Mouse (Mus musculus): Measurements from ENCODE around the gene Ssh1.

The Ssh1 gene

DNA sequence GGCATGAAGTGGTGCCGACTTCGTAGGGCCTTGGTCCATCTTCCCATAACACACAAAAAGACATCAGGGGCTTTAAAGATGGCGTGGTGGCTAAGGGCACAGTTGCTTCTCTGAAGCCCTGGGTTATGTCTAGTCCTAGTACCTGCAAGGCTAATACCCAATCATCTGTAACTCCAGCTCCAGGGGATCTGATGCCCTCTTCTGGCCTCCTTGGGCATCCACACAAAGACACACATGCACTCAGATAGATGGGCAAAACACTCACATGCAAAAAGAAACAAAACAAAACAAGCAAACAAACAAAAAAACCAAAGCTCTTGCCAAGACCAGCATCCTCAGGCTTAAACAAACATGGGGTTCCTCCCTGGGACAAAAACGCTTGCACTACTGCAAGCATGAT lies 60.2 kb downstream of the Ssh1 start:
- POLR2A ChIA-PET = interaction anchor here in 2 of 4 experiments (0.6 to 1.8 kb wide), 13 partner anchors 12 to 115 kb away, joined by 3 to 5 read pairs (median 3); partner anchors contain the start of gene Coro1c (in 1 of the 2)

DNA sequence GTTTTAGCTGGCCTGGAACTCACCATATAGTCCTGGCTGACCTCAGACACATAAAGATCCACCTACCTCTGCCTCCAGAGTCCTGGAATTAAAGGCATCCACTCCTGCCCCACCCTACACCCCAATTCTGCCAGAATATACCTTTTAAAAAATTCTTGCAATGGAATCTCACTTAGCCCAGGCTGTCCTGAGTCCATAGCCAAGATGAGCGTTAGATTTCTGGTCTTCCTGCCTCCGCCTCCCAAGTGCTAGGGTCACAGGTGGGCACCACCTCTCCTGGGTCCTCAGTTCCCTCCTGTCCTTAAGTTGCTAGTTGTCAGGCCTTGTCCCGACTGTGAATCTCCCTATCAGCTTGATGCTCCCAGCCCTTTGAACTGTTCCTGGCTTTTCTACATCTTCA lies 61.4 kb downstream of the Ssh1 start:
- CTCF ChIA-PET = interaction anchor here in 2 of 4 experiments (0.6 to 4.0 kb wide), 4 partner anchors 11 to 839 kb away, joined by 3 to 24 read pairs (median 4); no protein-coding TSS in a partner anchor
- POLR2A ChIA-PET = interaction anchor here in 2 of 4 experiments (0.6 to 2.9 kb wide), 4 partner anchors 9 to 419 kb away, joined by 3 to 11 read pairs (median 4); no protein-coding TSS in a partner anchor

More for the DNA sequence above, 60.2 kb downstream of the Ssh1 start:
- CTCF ChIA-PET = interaction anchor here (0.6 to 4.0 kb wide), 13 partner anchors 9 to 1414 kb away, joined by 3 to 24 read pairs (median 4); partner anchors contain the start of gene Coro1c (in 1 of the 4)

DNA sequence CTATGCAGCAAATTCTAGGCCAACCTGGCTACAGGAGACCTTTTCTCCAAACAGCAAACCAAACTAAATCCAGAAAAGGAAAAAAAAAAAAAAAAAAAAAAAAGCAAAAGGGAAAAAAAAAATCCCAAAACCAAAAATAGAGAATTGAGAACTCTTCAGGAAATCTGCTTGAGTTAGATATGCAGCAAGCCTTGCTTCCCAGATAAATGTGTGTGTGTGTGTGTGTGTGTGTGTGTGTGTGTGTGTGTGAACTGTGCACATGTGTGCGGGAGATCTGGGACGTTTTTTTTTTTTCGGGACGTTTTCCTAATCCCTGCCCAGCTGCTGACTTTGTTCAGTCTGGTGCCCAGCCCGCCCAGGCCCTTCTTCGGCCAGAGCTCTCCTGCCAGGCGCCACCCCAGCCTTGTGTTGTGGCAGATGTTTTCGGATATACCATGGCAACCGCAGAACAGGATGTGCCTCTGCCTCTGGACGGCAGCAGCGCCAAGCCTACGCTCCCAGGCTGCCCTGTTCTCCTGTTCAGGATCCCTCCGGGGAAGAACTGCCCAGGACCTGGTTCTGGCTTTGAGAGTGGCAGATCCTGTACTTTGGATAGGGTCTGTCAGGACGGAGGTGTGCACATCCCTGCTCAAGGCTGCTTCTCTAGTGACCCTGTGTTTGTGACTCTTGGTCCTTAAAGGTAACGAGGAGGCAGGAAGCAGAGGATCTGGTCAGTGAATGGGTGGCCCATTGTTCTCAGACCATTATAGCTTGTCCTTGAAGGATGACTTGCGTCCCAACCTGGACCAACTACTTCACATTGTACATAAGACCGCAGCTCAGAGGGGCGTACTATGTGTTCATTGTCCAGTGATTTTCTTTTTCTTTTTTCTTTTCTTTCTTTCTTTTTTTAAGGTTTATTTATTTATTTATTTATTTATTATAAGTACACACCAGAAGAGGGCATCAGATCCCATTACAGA lies 62.8 kb downstream of the Ssh1 start:
- ChIA-PET POLR2A (interaction anchor here in 3 of 4 experiments (0.6 to 2.9 kb wide), 17 partner anchors 10 to 766 kb away, joined by 3 to 14 read pairs (median 4); partner anchors contain the start of genes Coro1c (in 1 of the 3) and Sart3 (in 1 of the 3)), CTCF (interaction anchor here (0.6 to 4.0 kb wide), 14 partner anchors 12 to 577 kb away, joined by 3 to 24 read pairs (median 4); no protein-coding TSS in a partner anchor)

DNA sequence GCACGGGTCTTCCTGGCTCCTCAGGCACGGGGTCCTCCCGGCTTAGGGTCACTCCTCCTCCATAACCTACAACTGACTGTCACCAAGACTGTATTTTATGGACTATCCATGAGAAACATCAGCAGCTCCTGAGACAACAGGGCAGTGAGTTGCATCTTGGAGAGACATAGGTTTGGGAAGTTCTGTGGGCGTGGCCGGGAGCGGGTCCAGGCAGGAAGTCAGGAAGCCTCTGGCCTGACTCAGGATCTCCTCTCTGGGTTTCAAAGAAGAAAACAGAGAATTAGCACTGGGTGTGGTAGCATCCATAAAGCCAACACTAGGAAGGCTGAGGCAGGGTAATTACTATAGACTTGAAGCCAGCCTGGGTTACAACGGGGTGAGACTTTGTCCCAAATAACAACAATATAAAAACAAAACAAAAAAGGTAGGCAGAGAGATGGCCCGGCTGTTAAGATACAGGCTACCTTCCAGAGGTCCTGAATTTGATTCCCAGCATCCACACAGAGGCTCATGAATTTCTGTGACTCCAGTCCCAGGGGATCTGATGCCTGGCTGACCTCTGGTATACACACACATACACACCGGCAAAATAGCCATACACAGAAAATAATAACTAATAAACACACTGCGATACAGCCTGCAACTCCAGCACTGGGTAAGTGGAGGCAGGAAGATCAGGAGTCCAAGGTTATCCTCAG lies 63.6 kb downstream of the Ssh1 start:
- ChIA-PET POLR2A (interaction anchor here in 3 of 4 experiments (0.6 to 2.9 kb wide), 11 partner anchors 10 to 767 kb away, joined by 3 to 14 read pairs (median 4); partner anchors contain the start of gene Coro1c (in 1 of the 3)), CTCF (interaction anchor here in 2 of 4 experiments (0.7 to 4.0 kb wide), 7 partner anchors 12 to 114 kb away, joined by 3 to 24 read pairs (median 5); no protein-coding TSS in a partner anchor)

DNA sequence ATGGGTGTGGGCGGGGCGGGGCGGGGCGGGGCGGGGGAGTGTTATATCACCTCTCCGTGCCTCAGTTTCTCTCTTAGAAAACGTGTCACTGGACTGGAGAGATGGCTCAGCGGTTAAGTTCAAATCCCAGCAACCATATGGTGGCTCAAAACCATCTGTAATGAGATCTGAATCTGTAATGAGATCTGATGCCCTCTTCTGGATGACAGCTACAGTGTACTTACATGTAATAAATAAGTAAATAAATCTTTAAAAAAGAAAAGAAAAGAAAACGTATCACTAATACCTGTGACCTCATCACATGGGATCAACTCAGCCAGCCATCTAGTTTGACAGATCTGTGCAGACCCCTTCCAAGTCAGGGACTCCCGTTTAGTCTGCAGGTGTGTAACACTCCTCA lies 64.2 kb downstream of the Ssh1 start:
- ChIA-PET CTCF (interaction anchor here in 2 of 4 experiments (0.9 to 2.4 kb wide), 3 partner anchors 13 to 20 kb away, joined by 3 to 6 read pairs (median 3); no protein-coding TSS in a partner anchor), POLR2A (interaction anchor here in 2 of 4 experiments (0.7 to 2.9 kb wide), 4 partner anchors 12 to 56 kb away, joined by 3 to 14 read pairs (median 7); no protein-coding TSS in a partner anchor)

DNA sequence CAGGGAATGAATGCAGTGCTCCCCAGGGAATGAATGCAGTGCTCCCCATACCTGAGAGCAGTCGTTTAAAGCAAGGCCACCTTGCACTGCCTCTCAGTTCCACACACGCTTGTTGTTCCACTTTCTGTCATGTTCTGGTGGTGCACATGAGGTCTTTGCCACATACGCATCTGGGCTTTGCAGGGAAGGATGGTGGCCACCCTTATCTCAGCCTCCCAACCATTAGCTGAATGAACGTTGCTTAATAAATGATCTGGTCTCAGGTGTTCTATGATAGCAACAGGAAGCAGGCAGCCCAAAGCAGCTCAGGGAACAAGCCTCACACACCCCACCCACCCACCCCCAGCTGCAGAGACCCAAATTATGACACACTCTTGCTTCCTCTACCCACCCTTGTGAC lies 69.1 kb downstream of the Ssh1 start:
- POLR2A ChIA-PET = interaction anchor here in 2 of 4 experiments (0.7 to 2.4 kb wide), 5 partner anchors 10 to 200 kb away, joined by 3 to 8 read pairs (median 3); no protein-coding TSS in a partner anchor
- CTCF ChIA-PET = no interaction called here

DNA sequence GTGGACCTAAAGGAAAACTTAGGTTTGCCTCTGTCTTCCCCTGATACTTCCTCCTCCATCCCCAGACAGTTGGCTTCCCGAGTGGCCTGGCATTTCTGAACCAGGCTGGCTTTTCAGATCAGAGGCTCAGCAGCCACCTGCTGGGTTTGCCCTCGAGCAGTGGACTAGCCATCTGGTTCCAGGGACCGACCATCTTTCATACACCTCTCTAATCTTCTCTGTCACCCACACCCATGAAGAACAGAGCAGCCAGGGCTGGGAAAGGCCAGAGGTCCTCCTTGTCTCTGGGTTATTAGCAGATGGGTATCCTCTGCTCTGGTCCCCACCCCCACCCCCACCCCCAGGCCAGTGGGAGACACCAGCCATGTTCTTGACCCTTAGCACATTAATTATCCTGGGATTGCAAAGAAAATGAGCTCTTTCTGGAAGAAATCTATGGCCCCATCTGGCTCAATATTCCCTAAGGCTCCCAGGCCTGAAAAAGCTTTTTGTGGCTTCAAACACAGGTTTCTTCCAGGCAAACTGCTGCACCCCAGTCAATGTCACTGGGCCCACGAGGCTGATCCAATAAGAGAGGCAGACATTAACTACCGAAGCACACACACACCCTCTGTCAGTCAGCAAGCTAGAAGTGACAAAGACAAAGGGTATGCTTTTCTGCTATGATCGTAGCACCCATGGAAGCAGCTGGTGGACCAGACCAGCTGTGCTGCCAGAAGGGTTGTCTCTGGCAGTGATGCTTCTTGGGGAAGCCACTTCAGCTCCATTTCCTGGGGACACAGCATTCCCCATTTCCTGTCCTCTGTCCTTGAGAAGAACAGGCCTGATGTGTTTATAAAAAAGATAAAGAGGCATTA lies 72.2 kb downstream of the Ssh1 start:
- ChIA-PET CTCF (interaction anchor here in 2 of 4 experiments (0.7 to 1.4 kb wide), 5 partner anchors 13 to 598 kb away, joined by 3 to 5 read pairs (median 3); no protein-coding TSS in a partner anchor), POLR2A (interaction anchor here in 3 of 4 experiments (0.5 to 2.3 kb wide), 11 partner anchors 10 to 303 kb away, joined by 3 to 8 read pairs (median 3); partner anchors contain the start of genes Coro1c (in 2 of the 3) and Usp30 (in 1 of the 3))

DNA sequence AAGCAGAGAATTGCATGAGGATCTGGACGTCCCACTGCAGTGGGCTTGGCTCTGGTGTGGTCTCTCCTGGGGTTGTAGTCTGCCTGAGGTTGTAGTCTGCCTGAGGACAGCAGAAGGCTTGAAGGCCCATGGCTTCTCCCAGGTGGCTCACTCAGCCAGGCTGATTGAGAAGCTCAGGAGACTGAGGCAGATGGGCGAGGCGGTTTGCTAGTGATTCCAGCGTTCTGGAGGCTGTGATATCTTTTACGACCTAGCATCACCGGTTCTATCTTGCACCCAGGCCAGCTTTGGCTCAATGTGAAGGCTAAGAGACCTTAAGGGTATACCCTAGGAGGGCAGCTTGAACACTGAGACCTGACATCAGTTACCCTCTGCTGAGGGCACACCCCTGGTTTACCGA lies 74.6 kb downstream of the Ssh1 start:
- ChIA-PET POLR2A (interaction anchor here in 3 of 4 experiments (0.6 to 2.4 kb wide), 5 partner anchors 9 to 45 kb away, joined by 3 to 14 read pairs (median 3); partner anchors contain the start of gene Coro1c (in 1 of the 3)), CTCF (interaction anchor here in 2 of 4 experiments (0.6 kb wide), 2 partner anchors 91 to 459 kb away, joined by 3 read pairs; no protein-coding TSS in a partner anchor)

DNA sequence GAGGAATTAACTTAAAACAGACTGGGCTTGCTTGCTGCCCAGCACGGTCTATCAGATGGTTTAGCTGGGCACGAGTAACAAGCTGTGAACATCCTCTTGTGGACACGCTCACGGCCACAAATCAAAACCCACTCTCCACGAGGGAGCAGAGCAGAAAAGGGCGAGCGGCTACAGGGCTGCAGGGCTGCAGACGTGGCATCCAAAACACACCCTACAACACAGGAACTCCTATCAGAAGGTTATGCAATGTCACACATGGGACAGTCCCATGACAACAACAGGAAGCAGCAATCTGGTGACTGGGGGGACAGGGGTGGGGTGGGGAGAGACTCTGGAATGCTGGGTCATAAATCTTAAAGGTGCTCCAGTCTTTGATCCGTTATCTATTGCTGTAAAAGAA lies 75.0 kb downstream of the Ssh1 start:
- ChIA-PET POLR2A (interaction anchor here in 3 of 4 experiments (0.7 to 2.4 kb wide), 4 partner anchors 9 to 44 kb away, joined by 3 to 14 read pairs (median 3); partner anchors contain the start of gene Coro1c (in 1 of the 3)), CTCF (interaction anchor here in 1 of 4 experiments (0.6 kb wide), 1 partner anchor 91 kb away, joined by 3 read pairs; no protein-coding TSS in a partner anchor)

DNA sequence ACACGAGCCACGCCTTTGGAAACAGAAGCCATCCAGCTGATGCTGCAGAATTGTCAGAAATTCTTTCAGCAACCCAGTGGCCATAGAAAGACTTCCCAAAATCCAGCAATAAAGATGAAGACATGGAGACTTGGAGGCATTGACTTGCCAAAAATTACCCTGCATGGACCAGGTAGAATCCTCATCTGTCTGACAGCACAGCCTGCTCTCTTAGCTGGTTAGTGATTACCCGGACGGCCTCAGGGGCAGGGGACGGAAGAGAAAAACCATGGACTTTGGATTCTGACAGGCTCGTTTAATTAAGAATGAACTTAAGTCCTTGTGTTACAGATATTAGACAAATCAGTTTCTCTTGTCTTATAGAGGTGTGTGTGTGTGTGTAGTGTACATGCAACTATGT lies 83.0 kb downstream of the Ssh1 start:
- ChIA-PET POLR2A (interaction anchor here in 3 of 4 experiments (0.5 to 7.9 kb wide), 32 partner anchors 8 to 1089 kb away, joined by 3 to 108 read pairs (median 5); partner anchors contain the start of gene Ssh1 (in 1 of the 3)), CTCF (interaction anchor here in 2 of 4 experiments (0.6 to 2.8 kb wide), 7 partner anchors 18 to 136 kb away, joined by 3 to 14 read pairs (median 3); no protein-coding TSS in a partner anchor)

DNA sequence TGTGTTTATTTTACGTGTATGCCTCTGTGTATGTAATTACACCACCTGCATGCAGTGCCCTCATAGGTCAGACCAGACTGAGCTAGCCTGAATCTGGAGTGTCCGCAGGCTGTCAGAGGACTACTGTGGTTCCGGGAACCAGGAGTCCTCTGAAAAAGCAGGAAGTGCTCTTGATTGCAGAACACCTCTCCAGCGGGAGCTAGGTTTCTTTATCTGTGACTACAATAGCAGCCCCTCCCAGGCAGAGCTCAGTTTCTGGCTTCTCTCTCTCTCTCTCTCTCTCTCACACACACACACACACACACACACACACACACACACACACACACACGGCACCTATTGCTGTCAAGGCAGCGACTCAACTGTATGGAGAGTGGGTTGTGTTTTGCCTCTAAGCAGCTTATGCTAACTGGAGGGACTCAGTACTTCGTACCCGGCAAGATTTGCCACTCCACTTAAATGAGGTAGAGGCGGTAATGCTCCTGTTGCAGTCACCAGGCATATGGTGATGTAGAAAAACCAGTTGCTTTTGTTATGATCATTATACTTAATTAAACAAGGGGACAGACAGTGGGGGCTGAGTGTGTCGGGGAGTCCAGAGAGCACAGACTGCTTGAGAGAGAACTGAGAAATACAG lies 83.5 kb downstream of the Ssh1 start:
- POLR2A ChIA-PET = interaction anchor here (0.5 to 7.9 kb wide), 41 partner anchors 8 to 1259 kb away, joined by 3 to 108 read pairs (median 4); partner anchors contain the start of genes Ssh1 (in 1 of the 4) and Ung (in 1 of the 4)

DNA sequence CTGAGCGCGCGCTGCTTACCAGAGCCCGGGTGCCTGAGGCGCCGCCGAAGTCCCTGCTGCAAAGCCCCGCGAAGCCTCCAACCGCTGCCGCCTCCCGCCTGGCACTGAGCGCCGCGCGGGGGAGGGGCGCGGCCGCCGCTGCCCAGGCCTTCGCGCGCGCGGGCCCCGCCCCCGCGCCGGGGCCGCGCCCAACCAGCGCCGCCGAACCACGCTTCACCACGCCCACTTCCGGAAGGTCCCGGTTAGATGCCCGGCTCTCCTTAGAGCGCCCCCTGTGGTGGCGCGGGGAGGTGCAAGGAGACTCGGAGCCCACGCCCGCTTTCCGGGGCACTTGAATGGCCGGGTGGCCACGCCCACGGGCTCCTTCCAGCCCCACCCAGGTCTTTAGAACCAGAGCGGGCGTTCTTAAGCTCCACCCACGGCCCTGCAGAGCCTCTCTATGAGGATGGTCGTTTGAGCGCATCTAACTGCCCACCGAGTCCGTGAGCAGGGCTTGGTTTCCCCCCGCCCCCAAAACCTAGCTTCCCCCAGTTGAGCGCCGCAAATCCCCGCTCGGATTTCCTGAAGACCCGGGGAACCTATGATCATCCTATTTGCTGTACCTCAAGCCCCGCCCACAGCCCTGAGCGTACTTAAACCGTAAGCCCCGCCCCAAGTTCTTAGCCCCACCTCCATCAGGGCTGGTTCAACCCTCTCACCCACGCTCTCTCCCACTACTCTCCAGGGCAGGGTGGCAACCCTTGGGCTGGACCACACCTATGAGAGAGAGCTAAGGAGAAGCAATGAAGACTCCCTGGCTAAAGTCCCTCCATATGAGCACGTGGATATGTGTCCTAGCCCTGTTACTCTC lies 84.9 kb downstream of the Ssh1 start, which contains the start of gene Coro1c:
Gene Coro1c, minus strand, starts transcription at position 167 of the 850 bp plus-strand sequence.
- ChIA-PET POLR2A (interaction anchor here (0.6 to 7.9 kb wide), 75 partner anchors 9 to 679 kb away, joined by 3 to 108 read pairs (median 4); partner anchors contain the start of genes Iscu (in 2 of the 4), Sart3 (in 2 of the 4) and Ung (in 2 of the 4)), CTCF (interaction anchor here (0.5 to 3.6 kb wide), 51 partner anchors 9 to 793 kb away, joined by 3 to 21 read pairs (median 4); partner anchors contain the start of genes Alkbh2 (in 1 of the 4), Ficd (in 1 of the 4), Iscu (in 1 of the 4) and Tmem119 (in 1 of the 4))

More for the DNA sequence above, 83.5 kb downstream of the Ssh1 start:
- CTCF ChIA-PET = interaction anchor here (0.6 to 2.8 kb wide), 15 partner anchors 19 to 578 kb away, joined by 3 to 14 read pairs (median 4); no protein-coding TSS in a partner anchor

DNA sequence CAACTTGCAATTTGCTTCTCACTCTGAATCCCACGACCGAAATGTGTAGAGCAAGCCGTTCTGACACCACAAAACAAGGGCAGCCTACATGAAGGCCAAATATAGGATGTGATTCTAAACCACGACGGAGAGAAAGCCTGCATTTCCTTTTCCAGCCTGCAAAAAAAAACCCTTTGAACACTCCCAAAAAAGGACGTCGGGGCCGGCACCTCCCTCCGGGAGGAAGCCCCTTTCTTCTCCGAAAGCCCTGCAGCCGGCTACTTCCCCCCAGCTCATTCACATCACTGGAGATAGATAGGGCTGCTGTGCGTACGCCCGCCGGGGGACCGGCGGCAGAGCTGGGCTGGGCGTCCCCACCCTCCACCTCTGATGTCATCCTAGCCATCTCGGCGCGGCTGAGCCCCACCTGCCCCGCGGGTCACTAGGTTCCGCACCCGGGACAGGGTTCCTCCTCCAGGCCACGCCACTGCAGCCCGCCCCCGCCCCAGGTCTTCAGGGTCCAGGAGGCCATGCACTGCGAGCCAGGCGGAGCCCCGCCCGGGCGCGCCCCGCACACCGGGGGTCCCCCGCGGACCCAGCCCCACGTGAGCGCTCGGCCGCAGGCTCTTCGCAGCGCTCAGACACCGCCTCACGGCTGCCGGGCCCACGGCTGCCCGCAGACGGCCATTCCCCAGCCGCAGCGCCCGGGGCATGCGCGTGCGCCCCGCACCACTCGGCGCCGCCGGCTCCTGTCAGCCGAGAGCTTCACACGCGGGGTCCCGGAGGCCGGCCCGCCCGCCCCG lies 85.7 kb downstream of the Ssh1 start:
- CTCF ChIA-PET = interaction anchor here in 3 of 4 experiments (0.5 to 3.6 kb wide), 29 partner anchors 9 to 792 kb away, joined by 3 to 21 read pairs (median 5); partner anchors contain the start of genes Alkbh2 (in 1 of the 3), Ficd (in 1 of the 3) and Iscu (in 1 of the 3)
- POLR2A ChIA-PET = interaction anchor here (0.5 to 7.9 kb wide), 51 partner anchors 9 to 1568 kb away, joined by 3 to 108 read pairs (median 4); partner anchors contain the start of genes Iscu (in 1 of the 4) and Sart3 (in 1 of the 4)
